Mouse (Mus musculus) lung, embryonic 16.5 days (tissue): ENCODE data around the gene Hdac7. TPM values are rescaled to one million over a fixed set of nuclear protein-coding genes. Genes with fewer than 3 reads are reported as not detected.

ENCODE experiments used
- ATAC-seq: fragments of 200-750 bp; cut with Nextera tagmentation; 2 replicates; pipeline ENCODE4 v1.8.0; 2017; ENCODE audit warnings: low read depth, mild to moderate bottlenecking, moderate library complexity
- H3K27ac ChIP-seq: fragments of 300-500 bp; sonication (generic); 2 replicates; pipeline ENCODE4 v1.5.1; 2014; ENCODE audit warnings: mild to moderate bottlenecking, control low read depth, low read length
- H3K27me3 ChIP-seq: fragments of 300-500 bp; sonication (generic); 2 replicates; pipeline ENCODE4 v1.6.1; 2014; ENCODE audit warnings: low read depth, low read length, mixed read lengths; ENCODE audit not compliant: control insufficient read depth, insufficient read depth
- H3K36me3 ChIP-seq: fragments of 300-500 bp; sonication (generic); 2 replicates; pipeline ENCODE4 v1.6.1; 2014; ENCODE audit warnings: low read length; ENCODE audit not compliant: control insufficient read depth, insufficient read depth
- H3K4me1 ChIP-seq: fragments of 300-500 bp; sonication (generic); replicated peaks from 2 replicates; pipeline ENCODE4 v1.6.1; 2014; ENCODE audit warnings: low read length, mixed read lengths; ENCODE audit not compliant: control insufficient read depth, insufficient read depth
- H3K4me2 ChIP-seq: fragments of 300-500 bp; sonication (generic); 2 replicates; pipeline ENCODE4 v1.6.1; 2014; ENCODE audit warnings: low read depth, low read length, control low read depth
- H3K4me3 ChIP-seq: fragments of 300-500 bp; sonication (generic); 2 replicates; pipeline ENCODE4 v1.5.1; 2014; ENCODE audit warnings: mild to moderate bottlenecking, low read length, control low read depth
- H3K9ac ChIP-seq: fragments of 300-500 bp; sonication (generic); 2 replicates; pipeline ENCODE4 v1.6.1; 2014; ENCODE audit warnings: low read length, control low read depth
- H3K9me3 ChIP-seq: fragments of 300-500 bp; sonication (generic); 2 replicates; pipeline ENCODE4 v1.6.1; 2016; ENCODE audit warnings: low read length; ENCODE audit not compliant: control insufficient read depth
- WGBS: fragments of 180-500 bp; shearing (Covaris S2); extraction: QIAGEN DNeasy Blood & Tissue Kit; methylation state at CpG from one replicate; pipeline ENCODE4 v1.1.7; 2014; 5-methylcytosine and 5-hydroxymethylcytosine counted together
- polyA plus RNA-seq: library from polyadenylated mRNA; unstranded; fragments of >200 nt; fragmentation: Nextera tagmentation; extraction: Ambion mirVana; gene quantifications from 2 replicates; pipeline ENCODE4 v1.2.1, GENCODE M21; 2015

The Hdac7 gene
- polyA plus RNA-seq, 1 experiment from 2014 or later, result 44.2 TPM

DNA sequence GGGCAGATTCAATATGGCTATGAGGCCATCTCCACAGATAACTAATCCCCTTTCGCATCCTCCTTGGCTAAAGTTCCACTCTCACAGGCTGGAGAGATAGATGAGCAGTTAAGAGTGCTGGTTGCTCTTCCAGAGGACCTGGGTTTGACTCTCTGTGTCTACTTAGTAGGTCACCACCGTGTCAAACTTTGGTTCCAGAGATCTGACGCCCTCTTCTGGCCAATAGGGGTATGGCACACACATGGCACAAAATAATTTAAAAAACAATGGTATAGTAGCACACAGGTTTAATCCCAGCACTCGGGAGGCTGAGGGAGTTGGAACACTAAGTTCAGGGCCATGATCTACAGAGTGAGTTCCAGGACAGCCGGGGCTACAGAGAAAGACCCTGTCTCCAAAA lies 50.0 kb downstream of the Hdac7 start:
- Histone ChIP-seq H3K36me3 (peaks cover 34% of the 10 kb centered on the region), H3K27ac (no peak overlapping the region), H3K9me3 (no peaks in the 10 kb centered on the region), H3K27me3 (no peaks in the 10 kb centered on the region), H3K9ac (no peak overlapping the region), H3K4me3 (no peak overlapping the region), H3K4me1 (no peaks in the 10 kb centered on the region), H3K4me2 (no peak overlapping the region)
- 74% methylated on average over 5 of the region's 5 CpGs for WGBS
- ATAC-seq, result no peak

DNA sequence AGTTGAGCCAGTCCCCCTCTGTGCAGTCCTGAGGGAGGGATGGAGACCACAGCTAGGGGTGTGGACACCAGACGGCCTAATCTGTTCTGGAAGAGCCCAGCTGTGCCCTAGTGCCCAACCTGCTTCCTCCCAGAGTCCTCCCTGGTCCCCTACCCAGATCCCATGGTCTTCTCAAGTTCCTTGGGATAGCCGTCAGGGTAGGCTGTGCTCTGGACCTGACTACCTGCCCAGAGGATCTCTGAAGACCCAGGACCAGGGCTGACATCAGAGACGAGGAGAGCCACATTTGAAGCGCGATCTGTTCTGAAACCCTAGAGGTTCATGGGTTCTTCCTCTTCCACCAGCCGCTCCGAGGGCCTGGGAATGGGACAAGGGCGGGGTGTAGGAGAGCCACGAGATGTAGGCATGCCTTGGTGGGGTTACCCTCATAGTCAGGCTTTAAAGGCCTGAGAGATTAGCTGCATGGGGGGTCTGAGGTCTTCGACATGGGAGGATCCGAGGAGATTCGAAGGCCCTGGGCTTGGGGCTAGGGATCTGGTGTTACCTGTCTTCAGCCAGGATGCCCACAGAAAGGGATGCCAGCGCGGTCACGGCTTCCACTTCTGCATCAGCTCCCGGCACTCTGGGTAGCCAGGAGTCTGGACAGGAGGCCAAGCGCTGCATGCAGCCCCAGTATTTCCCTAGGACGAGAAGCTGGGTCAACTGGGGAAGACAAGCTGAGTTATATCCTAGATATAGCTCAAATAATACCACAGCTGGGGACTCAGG lies 50.7 kb downstream of the Hdac7 start:
- Histone ChIP-seq H3K27ac (no peak overlapping the region), H3K27me3 (no peaks in the 10 kb centered on the region), H3K4me1 (peaks cover 6% of the 10 kb centered on the region), H3K4me2 (no peak overlapping the region), H3K4me3 (no peak overlapping the region), H3K9me3 (no peaks in the 10 kb centered on the region), H3K9ac (no peak overlapping the region), H3K36me3 (peaks cover 28% of the 10 kb centered on the region)
- WGBS, result 90% methylated on average over 18 of the region's 18 CpGs
- ATAC-seq, result no peak

DNA sequence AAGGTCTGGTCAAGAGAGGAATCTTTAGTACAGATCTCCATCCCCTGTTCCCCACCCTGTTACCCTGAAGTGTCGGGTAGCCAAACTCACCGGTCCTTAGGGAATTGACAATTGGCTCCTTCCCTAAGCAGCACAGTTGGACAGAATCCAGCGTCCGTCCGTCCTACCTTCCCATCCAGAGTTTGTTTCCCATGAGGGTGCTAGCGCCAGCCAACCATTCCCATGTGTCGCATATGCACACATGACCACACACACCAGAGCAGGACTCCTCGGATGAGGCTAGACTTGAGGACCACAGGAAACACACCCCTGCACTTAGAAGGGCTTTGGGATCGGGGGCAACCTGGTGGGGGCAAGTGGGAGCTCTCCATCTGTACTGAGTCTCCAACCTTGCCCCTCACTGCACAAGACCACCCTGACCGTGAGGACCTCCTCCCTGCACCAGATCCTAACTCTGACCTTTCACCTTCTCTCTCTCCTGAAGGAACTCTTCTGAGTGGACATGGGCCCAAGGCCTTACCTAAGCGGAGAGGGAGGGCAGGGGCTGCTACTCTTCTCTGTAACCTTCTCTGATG lies 53.1 kb downstream of the Hdac7 start:
- Histone ChIP-seq H3K9me3 (no peaks in the 10 kb centered on the region), H3K27ac (no peak overlapping the region), H3K4me1 (peaks cover 19% of the 10 kb centered on the region), H3K4me3 (no peak overlapping the region), H3K27me3 (no peaks in the 10 kb centered on the region), H3K9ac (no peak overlapping the region), H3K36me3 (peaks cover 21% of the 10 kb centered on the region), H3K4me2 (no peak overlapping the region)
- no peak for ATAC-seq
- 85% methylated on average over 11 of the region's 11 CpGs for WGBS

DNA sequence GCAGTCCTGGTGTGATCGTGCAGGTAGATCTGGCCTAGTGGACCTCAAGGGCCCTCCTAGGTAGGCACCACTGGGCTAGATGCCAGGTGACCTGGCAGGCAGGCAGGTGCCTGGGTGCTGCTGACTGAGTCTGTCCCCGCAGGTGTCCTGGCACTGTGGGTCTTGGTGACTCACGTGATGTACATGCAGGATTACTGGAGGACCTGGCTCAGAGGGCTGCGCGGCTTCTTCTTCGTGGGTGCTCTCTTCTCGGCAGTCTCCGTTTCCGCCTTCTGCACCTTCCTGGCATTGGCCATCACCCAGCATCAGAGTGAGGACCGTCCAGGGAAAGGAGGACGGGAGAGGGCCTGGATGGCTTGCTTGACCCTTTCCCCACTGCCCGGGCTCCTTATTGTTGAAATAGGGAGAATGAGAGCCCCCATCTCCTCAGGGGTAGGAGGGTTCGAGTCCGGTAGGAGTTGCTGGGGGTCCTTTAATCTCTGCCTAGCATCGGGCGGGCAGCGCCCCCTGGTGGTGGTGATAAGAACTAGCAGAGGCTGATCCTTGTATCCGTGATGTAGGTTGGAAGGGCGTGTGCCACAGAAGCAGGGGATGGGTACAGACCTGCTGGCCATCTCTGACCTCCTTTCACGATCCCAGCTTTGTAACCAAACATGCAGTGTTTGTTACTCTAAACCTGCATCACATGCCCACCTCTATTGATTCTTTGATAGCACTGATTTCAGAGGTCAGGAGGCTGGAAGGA lies 54.4 kb downstream of the Hdac7 start:
- peak; percentile 40; the same call in 1 of the 2 replicates for ATAC-seq
- Histone ChIP-seq H3K36me3 (peaks cover 12% of the 10 kb centered on the region), H3K4me1 (peaks cover 20% of the 10 kb centered on the region), H3K9me3 (no peaks in the 10 kb centered on the region), H3K4me3 (no peak overlapping the region), H3K4me2 (no peak overlapping the region), H3K27me3 (no peaks in the 10 kb centered on the region), H3K27ac (no peak overlapping the region), H3K9ac (no peak overlapping the region)
- 50% methylated on average over 20 of the region's 20 CpGs for WGBS

DNA sequence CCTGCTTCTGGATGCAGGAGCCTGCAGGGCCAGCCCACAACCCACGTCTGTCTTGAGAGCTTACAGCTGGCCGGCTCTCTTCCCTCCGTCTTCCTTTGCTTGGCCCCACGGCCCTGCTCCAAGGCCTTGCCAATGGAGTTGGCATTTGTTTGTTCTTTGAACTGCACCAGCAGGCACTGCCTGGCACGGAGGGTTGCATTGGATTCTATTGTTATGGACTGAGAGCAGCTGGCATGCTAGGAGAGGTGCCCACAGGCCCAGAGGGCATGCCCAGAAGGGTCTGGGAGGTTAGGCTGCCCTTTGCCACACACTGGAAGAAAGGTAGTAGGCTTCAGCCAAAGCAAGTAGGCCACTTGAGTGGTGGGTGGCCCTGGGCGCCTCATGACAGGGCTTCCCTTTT lies 55.5 kb downstream of the Hdac7 start:
- no peak overlapping the region for H3K4me3 ChIP-seq
- H3K27ac ChIP-seq, result 0 out of 2 replicates have a peak overlapping the region, but pooled peaks have one; percentile 18
- H3K27me3 ChIP-seq, result no peaks in the 10 kb centered on the region
- no peak for ATAC-seq
- no peaks in the 10 kb centered on the region for H3K9me3 ChIP-seq
- WGBS, result 31% methylated on average over 6 of the region's 6 CpGs
- peaks cover 22% of the 10 kb centered on the region for H3K4me1 ChIP-seq
- 0 out of 2 replicates have a peak, but pooled peaks cover 2% of the 10 kb centered on the region for H3K36me3 ChIP-seq
- no peak overlapping the region for H3K9ac ChIP-seq
- H3K4me2 ChIP-seq, result no peak overlapping the region

DNA sequence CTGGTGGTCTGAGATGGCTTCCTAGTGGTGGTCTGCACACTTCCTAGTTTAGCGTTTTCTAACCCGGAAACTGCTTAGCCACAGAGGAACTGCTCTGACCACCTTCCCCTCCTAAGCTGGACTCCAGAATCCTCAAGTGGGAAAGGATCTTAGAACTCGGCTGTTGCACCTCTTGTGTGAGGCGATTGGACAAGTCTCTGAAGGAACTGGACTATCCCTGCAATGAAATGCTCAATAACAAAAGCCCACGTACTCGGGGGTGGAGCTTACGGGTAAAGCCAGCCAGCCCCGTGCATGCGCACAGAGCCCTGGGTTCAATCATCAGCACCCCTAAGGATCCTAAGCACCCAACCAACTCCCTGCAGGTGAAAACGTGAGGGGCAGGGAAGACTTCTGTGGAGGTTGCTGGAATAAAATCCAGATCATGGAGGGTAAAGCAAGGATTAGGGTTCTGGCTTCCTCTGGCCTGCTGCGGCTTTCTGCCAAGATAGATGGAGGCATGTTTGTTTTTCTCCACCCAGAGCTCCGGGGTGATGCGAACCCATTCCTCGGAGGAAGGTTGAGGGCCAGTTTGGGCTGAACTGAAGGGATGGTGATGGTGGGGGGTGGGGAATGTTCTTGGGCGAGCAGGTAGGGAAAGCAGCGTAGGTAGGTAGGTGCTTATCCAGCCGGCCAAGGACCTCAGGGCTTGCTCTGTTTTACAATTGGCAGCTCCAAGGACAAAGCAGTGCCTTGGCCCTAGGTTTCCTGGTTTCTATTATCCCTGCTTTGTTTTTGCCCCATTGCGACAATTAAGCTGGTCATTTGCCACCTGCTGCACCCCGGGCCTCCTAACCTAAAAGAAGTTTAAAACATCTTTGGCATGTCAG lies 56.3 kb downstream of the Hdac7 start:
- no peak overlapping the region for H3K4me3 ChIP-seq
- no peak for ATAC-seq
- H3K27me3 ChIP-seq, result no peaks in the 10 kb centered on the region
- no peaks in the 10 kb centered on the region for H3K36me3 ChIP-seq
- H3K9me3 ChIP-seq, result no peaks in the 10 kb centered on the region
- H3K9ac ChIP-seq, result no peak overlapping the region
- 65% methylated on average over 19 of the region's 19 CpGs for WGBS
- peaks cover 22% of the 10 kb centered on the region for H3K4me1 ChIP-seq
- no peak overlapping the region for H3K4me2 ChIP-seq
- no peak overlapping the region for H3K27ac ChIP-seq

DNA sequence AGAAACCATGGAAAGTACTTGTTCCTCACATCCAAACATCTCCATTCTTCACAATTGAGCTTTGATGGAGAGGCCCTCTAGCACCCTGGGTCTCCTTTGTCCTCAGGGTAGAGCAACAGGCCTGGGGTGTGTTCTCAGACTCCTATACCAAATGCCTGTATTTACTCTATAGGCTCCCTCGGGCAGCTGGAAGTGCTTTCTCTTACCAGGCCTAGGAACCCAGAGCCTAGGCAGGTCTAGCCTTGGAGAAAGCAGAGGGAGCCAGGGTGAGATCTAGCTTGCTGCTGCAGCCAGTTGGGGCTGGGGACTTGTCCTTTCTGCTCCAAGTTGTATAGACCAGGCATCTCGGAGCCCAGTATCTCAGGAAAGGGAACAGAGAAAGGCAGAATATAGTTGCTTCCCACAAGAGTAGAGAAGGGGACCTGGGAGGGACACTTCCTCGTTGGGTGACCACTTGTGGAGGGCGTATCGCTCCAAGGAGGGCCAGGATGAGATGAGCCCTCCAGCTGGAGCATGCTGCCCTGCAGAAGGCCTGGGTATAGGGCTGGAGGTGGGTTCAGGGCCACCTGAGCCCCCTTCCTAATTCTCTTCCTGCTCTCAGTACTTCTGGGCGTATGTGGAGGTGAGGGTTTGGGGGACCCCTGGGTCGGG lies 57.0 kb downstream of the Hdac7 start:
- WGBS, result 72% methylated on average over 7 of the region's 7 CpGs
- Histone ChIP-seq H3K4me3 (no peak overlapping the region), H3K27me3 (no peaks in the 10 kb centered on the region), H3K4me1 (peaks cover 26% of the 10 kb centered on the region), H3K9ac (peak overlapping the region; percentile 2; the same call in 1 of the 2 replicates), H3K9me3 (no peaks in the 10 kb centered on the region), H3K36me3 (no peaks in the 10 kb centered on the region), H3K4me2 (no peak overlapping the region), H3K27ac (no peak overlapping the region)
- ATAC-seq, result no peak

DNA sequence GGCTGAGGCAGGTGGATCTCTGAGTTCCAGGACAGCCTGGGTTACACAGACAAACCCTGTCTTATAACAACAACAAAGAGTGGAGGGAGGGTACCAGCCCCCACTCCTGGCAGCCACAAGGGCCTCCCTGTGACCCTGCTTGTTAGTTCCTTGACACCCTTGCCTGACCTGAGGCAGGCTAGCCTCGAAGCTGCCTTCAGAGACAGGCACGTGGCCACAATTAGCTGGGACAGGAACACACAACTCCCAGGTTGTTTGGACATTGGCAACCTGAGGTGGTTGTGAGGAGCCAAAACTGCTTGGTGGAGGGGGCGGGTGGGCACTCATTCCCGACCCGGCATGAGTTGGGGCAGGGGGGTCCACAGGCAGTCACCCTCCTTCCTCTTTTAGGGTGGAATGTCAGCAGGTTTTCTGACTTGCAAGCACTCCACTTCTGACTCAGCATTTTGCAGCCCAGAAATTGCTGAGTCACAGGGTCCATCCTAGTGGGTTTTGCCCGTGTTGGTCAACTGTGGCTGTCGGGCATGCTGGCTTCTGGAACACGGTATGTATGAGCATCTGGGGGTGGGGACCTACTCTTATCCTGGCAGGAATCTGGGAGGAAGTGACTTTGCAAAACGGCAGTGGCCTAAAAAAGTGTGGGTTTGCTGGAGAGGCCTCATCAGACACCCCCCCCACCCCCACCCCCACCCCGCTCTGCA lies 57.7 kb downstream of the Hdac7 start:
- Histone ChIP-seq H3K36me3 (no peaks in the 10 kb centered on the region), H3K4me3 (no peak overlapping the region), H3K9ac (no peak overlapping the region), H3K4me2 (no peak overlapping the region), H3K27ac (no peak overlapping the region), H3K4me1 (peaks cover 31% of the 10 kb centered on the region), H3K9me3 (no peaks in the 10 kb centered on the region), H3K27me3 (no peaks in the 10 kb centered on the region)
- WGBS, result 60% methylated on average over 10 of the region's 10 CpGs
- no peak for ATAC-seq
